Mouse (Mus musculus): ENCODE results near the gene Ptov1.
A peak's percentile ranks its signal among the peaks of the same experiment; 100 is the strongest.

Ptov1 gene

GRCm38 (mm10) chr7:44839171-44839490 lies 30.5 kb downstream of the Ptov1 start:
- no peak for DNase-seq

GRCm38 (mm10) chr7:44838073-44838472 lies 31.5 kb downstream of the Ptov1 start:
- DNase-seq, result no peak

GRCm38 (mm10) chr7:44836423-44837053 lies 33.0 kb downstream of the Ptov1 start:
- no peak for DNase-seq

GRCm38 (mm10) chr7:44836016-44836404 lies 33.6 kb downstream of the Ptov1 start:
- DNase-seq, result peak; percentile 65

- DNase-seq, result no peak
These were observed 34.1 kb downstream of the Ptov1 start for GRCm38 (mm10) chr7:44835373-44836015.

- DNase-seq, result no peak
These were observed 36.8 kb downstream of the Ptov1 start for GRCm38 (mm10) chr7:44832763-44833162.

- DNase-seq, result no peak
These were observed 40.9 kb downstream of the Ptov1 start for GRCm38 (mm10) chr7:44828706-44829105.

GRCm38 (mm10) chr7:44826771-44827170 lies 42.8 kb downstream of the Ptov1 start:
- DNase-seq, result no peak

- DNase-seq, result peak; percentile 88
These were observed 44.7 kb downstream of the Ptov1 start for GRCm38 (mm10) chr7:44824872-44825271.

GRCm38 (mm10) chr7:44823409-44823808 lies 46.2 kb downstream of the Ptov1 start:
- DNase-seq, result peak; percentile 9

- peak; percentile 4 for DNase-seq
These were observed 47.7 kb downstream of the Ptov1 start for GRCm38 (mm10) chr7:44821666-44822448.

GRCm38 (mm10) chr7:44820525-44820924 lies 49.1 kb downstream of the Ptov1 start:
- peak; percentile 1 for DNase-seq

- peak; percentile 10 for DNase-seq
These were observed 49.7 kb downstream of the Ptov1 start for GRCm38 (mm10) chr7:44819863-44820262.

- DNase-seq, result no peak
These were observed 50.2 kb downstream of the Ptov1 start for GRCm38 (mm10) chr7:44819391-44819790.

- peak; percentile 61 for DNase-seq
These were observed 50.8 kb downstream of the Ptov1 start for GRCm38 (mm10) chr7:44818751-44819235.

- DNase-seq, result peak; percentile 4
These were observed 51.4 kb downstream of the Ptov1 start for GRCm38 (mm10) chr7:44818164-44818563.

GRCm38 (mm10) chr7:44817441-44817840 lies 52.1 kb downstream of the Ptov1 start:
- no peak for DNase-seq

- DNase-seq, result no peak
These were observed 53.0 kb downstream of the Ptov1 start, which contains the start of gene Atf5 for GRCm38 (mm10) chr7:44816470-44817021. Gene Atf5, minus strand, starts transcription at chr7:44816658.

- DNase-seq, result peak; percentile 100
These were observed 53.7 kb downstream of the Ptov1 start, which contains the start of the genes Nup62 and Il4i1 for GRCm38 (mm10) chr7:44815721-44816469. Gene Nup62, plus strand, starts transcription at chr7:44816088. Gene Il4i1, plus strand, starts transcription at chr7:44816387.

GRCm38 (mm10) chr7:44814952-44815553 lies 54.5 kb downstream of the Ptov1 start:
- DNase-seq, result peak; percentile 45

GRCm38 (mm10) chr7:44814423-44814822 lies 55.2 kb downstream of the Ptov1 start:
- DNase-seq, result peak; percentile 5

- peak; percentile 2 for DNase-seq
These were observed 55.6 kb downstream of the Ptov1 start for GRCm38 (mm10) chr7:44813985-44814384.
